Mouse (Mus musculus): ENCODE measurements around the gene Gm10645. TPM values are rescaled to one million over a fixed set of nuclear protein-coding genes. Genes with fewer than 3 reads are reported as not detected.

Gm10645 gene
- total RNA-seq, 4 experiments from 2014 or later: not detected

DNA sequence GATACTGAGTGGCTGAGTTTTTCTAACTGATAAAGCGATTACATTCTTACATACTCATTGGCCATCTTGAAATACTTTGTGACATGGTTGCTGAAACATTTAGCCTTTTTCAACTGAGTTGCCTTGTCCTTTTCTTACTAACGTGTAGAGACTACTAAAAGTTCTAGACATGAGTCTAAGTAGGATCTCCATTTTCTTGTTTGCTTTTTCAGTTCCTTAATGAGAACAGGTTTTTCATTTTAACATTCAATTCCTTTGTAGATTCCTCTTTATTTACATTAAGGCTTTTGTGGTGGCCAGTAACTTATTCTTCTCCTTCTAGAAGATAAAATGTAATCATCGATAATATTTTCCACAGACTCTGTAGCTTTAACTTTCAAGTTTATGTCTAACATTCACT, 3.2 kb upstream of the Gm10645 start:
- no peak for DNase-seq (ENCODE audit: low spot score in 2 of 2)

GRCm38 (mm10) chr8:83167932-83168331, 2.0 kb upstream of the Gm10645 start:
- DNase-seq (ENCODE audit: low spot score in 2 of 2): no peak

DNA sequence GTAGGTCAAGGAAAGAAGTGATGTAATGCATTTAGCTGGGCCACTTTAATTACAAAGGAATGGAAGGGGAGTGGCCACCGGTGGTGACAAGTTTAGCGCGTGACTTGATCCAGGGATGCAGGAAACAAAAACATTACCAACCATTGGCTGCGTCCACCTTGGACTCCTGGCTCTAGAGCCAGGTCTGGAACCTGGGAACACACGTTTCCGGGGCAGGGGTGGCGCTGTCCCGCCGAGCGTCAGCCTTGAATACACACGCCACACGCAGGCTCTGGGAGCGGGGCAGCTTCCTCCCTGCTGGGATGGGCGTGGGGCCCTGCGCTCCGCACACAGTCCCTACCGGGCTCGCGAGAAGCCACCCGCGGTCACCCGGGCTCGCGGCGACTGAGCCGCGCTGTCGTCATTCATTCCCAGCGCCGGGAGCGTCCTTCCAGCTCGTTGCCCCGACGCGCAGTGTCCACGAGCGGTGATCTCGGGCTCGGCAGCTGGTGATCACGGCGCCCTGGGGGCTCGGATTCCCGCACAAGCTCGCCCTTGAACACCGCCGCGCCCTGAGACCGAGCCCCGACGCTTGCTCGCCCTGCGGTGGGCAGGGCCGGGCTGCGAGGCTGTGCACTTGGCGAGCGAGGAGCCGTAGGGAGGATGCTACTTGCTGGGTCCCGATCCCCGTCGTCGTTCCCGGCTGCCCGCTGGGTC, 587 bp downstream of the Gm10645 start, which contains the start of gene Tbc1d9:
Gene Tbc1d9 (plus strand): TSS at position 118 of the 696 bp plus-strand sequence.
- peak; percentile 7 to 9 for DNase-seq (ENCODE audit: low spot score in 2 of 2)

DNA sequence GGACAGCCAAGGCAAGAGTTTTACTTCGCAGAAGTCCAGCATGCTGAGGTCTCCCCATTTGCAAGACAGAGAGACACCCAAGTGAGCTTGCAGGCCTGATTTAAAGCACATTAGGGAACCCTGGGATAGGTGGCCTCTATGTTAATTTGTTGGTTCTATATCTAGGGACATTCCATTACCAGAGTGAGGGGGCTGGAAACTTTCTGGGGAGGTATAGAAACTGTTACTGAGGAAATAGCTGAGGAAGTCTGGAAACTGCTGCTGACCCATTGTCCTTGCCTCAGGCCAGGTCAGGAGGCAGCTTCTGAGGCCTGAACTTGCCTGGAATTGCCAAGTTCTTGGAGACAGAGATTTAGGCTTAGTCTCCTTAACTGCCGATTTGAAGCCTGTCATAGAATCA, 5.4 kb downstream of the Gm10645 start:
- no peak for DNase-seq (ENCODE audit: low spot score in 2 of 2)

- DNase-seq (ENCODE audit: low spot score in 2 of 2): no peak
Measured at GRCm38 (mm10) chr8:83159615-83160014, 6.4 kb downstream of the Gm10645 start.

- DNase-seq (ENCODE audit: low spot score in 2 of 2): no peak
Measured at GRCm38 (mm10) chr8:83158971-83159370, 7.0 kb downstream of the Gm10645 start.

- DNase-seq (ENCODE audit: low spot score in 2 of 2): no peak
Measured at GRCm38 (mm10) chr8:83155110-83155509, 10.9 kb downstream of the Gm10645 start.

- no peak for DNase-seq (ENCODE audit: low spot score in 2 of 2)
Measured at GRCm38 (mm10) chr8:83152470-83152869, 13.5 kb downstream of the Gm10645 start.

DNA sequence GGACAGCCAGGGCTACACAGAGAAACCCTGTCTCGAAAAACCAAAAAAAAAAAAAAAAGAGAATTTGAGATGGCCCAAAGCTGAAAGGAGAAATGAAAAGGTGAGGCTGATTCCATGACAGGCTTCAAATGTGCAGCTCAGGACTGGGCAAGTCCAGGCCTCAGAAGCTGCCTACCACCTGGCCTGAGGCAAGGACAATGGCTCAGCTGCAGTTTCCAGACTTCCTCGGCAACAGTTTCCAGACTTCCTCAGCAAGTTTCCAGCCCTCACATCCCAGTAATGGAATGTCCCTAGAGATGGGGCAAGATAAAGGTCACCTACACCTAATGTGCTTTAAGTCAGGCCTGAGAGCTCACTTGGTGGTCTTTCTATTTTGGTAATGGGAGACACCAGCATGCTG, 13.9 kb downstream of the Gm10645 start:
- DNase-seq (ENCODE audit: low spot score in 2 of 2): no peak

GRCm38 (mm10) chr8:83149124-83149523, 16.8 kb downstream of the Gm10645 start:
- DNase-seq (ENCODE audit: low spot score in 2 of 2): no peak

DNA sequence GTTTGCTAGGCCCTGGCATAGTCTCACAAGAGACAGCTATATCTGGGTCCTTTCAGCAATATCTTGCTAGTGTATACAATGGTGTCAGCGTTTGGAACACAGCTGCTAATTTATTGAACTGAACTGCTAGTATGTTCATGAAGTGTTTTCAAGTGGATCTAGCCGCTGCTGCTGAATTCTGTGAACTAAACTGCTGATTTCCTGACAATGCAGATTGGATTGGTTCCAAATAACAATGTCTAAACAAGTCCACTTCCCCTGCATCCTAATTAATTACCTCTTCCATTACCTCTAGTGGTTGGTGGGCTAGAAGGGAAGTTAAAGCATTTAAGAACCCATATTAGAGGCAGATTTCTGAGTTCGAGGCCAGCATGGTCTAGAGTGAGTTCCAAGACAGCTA, 20.5 kb downstream of the Gm10645 start:
- DNase-seq (ENCODE audit: low spot score in 2 of 2): no peak

DNA sequence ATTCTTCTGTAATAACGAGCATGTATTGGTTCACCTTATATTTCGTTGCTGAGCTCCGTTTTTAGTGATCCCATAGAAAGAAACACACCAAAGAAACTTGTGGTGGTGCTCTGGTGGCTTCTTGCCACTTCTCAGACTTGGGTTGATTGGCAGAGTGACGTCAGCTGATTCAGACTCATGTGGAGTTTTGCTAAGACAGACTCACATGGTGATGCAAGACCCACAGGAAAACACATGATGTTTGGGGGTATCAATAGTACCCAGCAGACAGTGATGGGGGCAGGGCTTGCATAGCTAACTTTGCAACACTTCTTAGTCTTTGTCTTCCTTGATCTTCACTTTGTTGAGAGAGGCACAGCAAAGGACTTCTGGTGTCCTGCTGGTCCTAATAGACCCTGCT, 21.4 kb downstream of the Gm10645 start:
- DNase-seq (ENCODE audit: low spot score in 2 of 2): no peak

- no peak for DNase-seq (ENCODE audit: low spot score in 2 of 2)
Measured at GRCm38 (mm10) chr8:83141358-83141757, 24.6 kb downstream of the Gm10645 start.

DNA sequence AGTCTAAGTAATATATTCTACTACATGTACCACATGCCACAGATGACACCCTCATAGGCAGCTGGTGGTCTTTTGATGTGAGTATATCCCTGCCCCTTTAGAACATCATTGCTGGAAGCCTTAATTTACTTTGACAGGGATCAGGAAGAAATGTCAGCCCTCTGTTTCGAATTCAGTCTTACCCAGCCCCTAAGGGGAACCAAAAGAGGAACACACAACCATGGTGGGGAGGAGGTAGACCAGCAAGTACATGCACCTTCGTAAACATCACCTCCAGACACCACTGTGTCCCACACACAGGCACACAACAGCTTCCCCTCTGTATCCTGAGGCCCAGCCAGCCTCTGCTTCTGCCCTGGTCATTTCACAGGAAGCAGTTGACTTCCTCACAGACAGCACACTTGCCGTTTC, 25.3 kb downstream of the Gm10645 start:
- DNase-seq (ENCODE audit: low spot score in 2 of 2): no peak

DNA sequence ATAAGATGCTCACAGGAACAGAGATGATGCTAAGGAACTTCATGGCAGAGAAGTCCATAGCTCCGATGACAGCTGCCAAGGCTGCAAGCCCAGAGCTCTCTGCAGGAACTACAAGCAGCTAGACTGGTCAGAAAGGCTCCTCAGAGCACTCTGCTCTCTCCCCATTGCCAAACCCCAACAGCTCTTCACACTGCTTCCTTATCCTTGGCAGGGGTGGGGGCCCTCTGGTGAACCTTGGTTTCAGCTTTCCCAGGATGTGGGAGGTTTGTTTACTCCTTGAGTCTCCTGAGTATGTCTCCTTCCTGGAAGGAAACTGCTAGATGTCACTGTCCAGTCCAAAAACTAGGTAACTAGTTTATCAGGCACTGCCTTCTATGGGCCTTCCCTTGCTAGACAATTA, 25.9 kb downstream of the Gm10645 start:
- DNase-seq (ENCODE audit: low spot score in 2 of 2): no peak

GRCm38 (mm10) chr8:83135086-83135485, 30.9 kb downstream of the Gm10645 start:
- DNase-seq (ENCODE audit: low spot score in 2 of 2): no peak

Other genes with a start within 250 kb of the Gm10645 start
- gene Tbc1d9, start 818 bp downstream of the Gm10645 start, total RNA-seq (2022): under 1 TPM; 0.22 to 0.63 (median 0.40) TPM
- not detected for gene Ucp1, start 124.2 kb upstream of the Gm10645 start, total RNA-seq (2022)
- 1 to 10 TPM; 4.2 to 5.5 (median 5.2) TPM for gene Elmod2, start 166.3 kb upstream of the Gm10645 start, total RNA-seq (2022)
- not detected for gene Mgat4d, start 182.3 kb upstream of the Gm10645 start, total RNA-seq (2022)
- not detected for gene Clgn, start 223.7 kb upstream of the Gm10645 start, total RNA-seq (2022)

Measured in gastrocnemius, adult 8-10 months (tissue).